Mouse (Mus musculus): ENCODE results near the gene Aldh1a3. TPM values are rescaled to one million over a fixed set of nuclear protein-coding genes. Genes with fewer than 3 reads are reported as not detected.

The Aldh1a3 gene
- polyA plus RNA-seq, 1 experiment from 2014 or later = 1.3 TPM

DNA sequence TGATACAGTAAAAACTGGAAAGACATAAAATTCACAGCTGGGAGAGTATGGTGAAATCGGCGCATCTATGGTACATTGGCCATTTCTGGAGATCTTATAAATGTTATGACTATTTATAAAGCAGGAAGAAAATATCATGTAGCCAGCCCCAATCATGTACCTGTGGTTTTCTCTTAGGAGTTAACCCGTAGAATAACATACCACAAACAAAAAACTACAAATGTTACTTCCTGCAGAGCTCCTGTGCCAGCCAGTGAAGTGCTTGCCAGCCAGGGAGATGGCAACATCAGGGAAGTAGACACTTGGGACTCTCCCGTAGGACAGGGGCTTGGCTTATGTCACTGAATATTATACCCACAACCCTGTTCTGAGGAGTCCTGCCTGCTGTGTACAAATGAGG, 76.2 kb downstream of the Aldh1a3 start:
- no peaks in the 10 kb centered on the region for H3K36me3 ChIP-seq (ENCODE audit: control insufficient read depth, insufficient read depth, low read length)
- H3K27me3 ChIP-seq (ENCODE audit: control insufficient read depth, insufficient read depth, low read length) = no peaks in the 10 kb centered on the region
- no peak overlapping the region for H3K9ac ChIP-seq (ENCODE audit: low read depth, low read length)
- no peak for ATAC-seq (ENCODE audit: low FRiP score)
- H3K4me2 ChIP-seq (replicated peaks; ENCODE audit: low read depth, low read length) = no peak overlapping the region
- DNase-seq (ENCODE audit: low spot score) = no peak
- no peak overlapping the region for H3K27ac ChIP-seq (ENCODE audit: low read depth, low read length)
- 91% methylated on average over 4 of the region's 4 CpGs for WGBS
- peaks cover 4% of the 10 kb centered on the region for H3K4me1 ChIP-seq (replicated peaks; ENCODE audit: control insufficient read depth, insufficient read depth, low read length)
- no peaks in the 10 kb centered on the region for H3K9me3 ChIP-seq (ENCODE audit: control insufficient read depth, low read length)
- no peak overlapping the region for H3K4me3 ChIP-seq (ENCODE audit: low read depth, low read length)

GRCm38 (mm10) chr7:66349670-66350069, 77.6 kb downstream of the Aldh1a3 start:
- Histone ChIP-seq H3K4me2 (replicated peaks; ENCODE audit: low read depth, low read length) (no peak overlapping the region), H3K4me1 (replicated peaks; ENCODE audit: control insufficient read depth, insufficient read depth, low read length) (peaks cover 4% of the 10 kb centered on the region), H3K9ac (ENCODE audit: low read depth, low read length) (no peak overlapping the region), H3K9me3 (ENCODE audit: control insufficient read depth, low read length) (no peaks in the 10 kb centered on the region), H3K4me3 (ENCODE audit: low read depth, low read length) (no peak overlapping the region), H3K27ac (ENCODE audit: low read depth, low read length) (no peak overlapping the region), H3K36me3 (ENCODE audit: control insufficient read depth, insufficient read depth, low read length) (no peaks in the 10 kb centered on the region), H3K27me3 (ENCODE audit: control insufficient read depth, insufficient read depth, low read length) (no peaks in the 10 kb centered on the region)
- DNase-seq (ENCODE audit: low spot score) (no peak), ATAC-seq (ENCODE audit: low FRiP score) (no peak)
- 59% methylated on average over 11 of the region's 11 CpGs for WGBS

- Histone ChIP-seq H3K36me3 (ENCODE audit: control insufficient read depth, insufficient read depth, low read length) (no peaks in the 10 kb centered on the region), H3K27ac (ENCODE audit: low read depth, low read length) (no peak overlapping the region), H3K9ac (ENCODE audit: low read depth, low read length) (no peak overlapping the region), H3K9me3 (ENCODE audit: control insufficient read depth, low read length) (no peaks in the 10 kb centered on the region), H3K4me3 (ENCODE audit: low read depth, low read length) (no peak overlapping the region), H3K4me1 (replicated peaks; ENCODE audit: control insufficient read depth, insufficient read depth, low read length) (peaks cover 4% of the 10 kb centered on the region), H3K27me3 (ENCODE audit: control insufficient read depth, insufficient read depth, low read length) (no peaks in the 10 kb centered on the region), H3K4me2 (replicated peaks; ENCODE audit: low read depth, low read length) (no peak overlapping the region)
- 90% methylated on average over 10 of the region's 10 CpGs for WGBS
- DNase-seq (ENCODE audit: low spot score) (no peak), ATAC-seq (ENCODE audit: low FRiP score) (no peak)
Measured at GRCm38 (mm10) chr7:66348588-66348987, 78.7 kb downstream of the Aldh1a3 start.

GRCm38 (mm10) chr7:66346959-66347663, 80.2 kb downstream of the Aldh1a3 start:
- Histone ChIP-seq H3K4me2 (replicated peaks; ENCODE audit: low read depth, low read length) (no peak overlapping the region), H3K4me3 (ENCODE audit: low read depth, low read length) (no peak overlapping the region), H3K27me3 (ENCODE audit: control insufficient read depth, insufficient read depth, low read length) (no peaks in the 10 kb centered on the region), H3K27ac (ENCODE audit: low read depth, low read length) (peak overlapping the region; percentile 40; the same call in 1 of the 2 replicates), H3K36me3 (ENCODE audit: control insufficient read depth, insufficient read depth, low read length) (no peaks in the 10 kb centered on the region), H3K4me1 (replicated peaks; ENCODE audit: control insufficient read depth, insufficient read depth, low read length) (peaks cover 4% of the 10 kb centered on the region), H3K9ac (ENCODE audit: low read depth, low read length) (no peak overlapping the region), H3K9me3 (ENCODE audit: control insufficient read depth, low read length) (no peaks in the 10 kb centered on the region)
- 53% methylated on average over 9 of the region's 9 CpGs for WGBS
- DNase-seq (ENCODE audit: low spot score) (peak; percentile 36), ATAC-seq (ENCODE audit: low FRiP score) (peak; percentile 80)

- H3K27ac ChIP-seq (ENCODE audit: low read depth, low read length) = no peak overlapping the region
- H3K27me3 ChIP-seq (ENCODE audit: control insufficient read depth, insufficient read depth, low read length) = no peaks in the 10 kb centered on the region
- 88% methylated on average over 5 of the region's 5 CpGs for WGBS
- H3K4me1 ChIP-seq (replicated peaks; ENCODE audit: control insufficient read depth, insufficient read depth, low read length) = peaks cover 4% of the 10 kb centered on the region
- H3K9me3 ChIP-seq (ENCODE audit: control insufficient read depth, low read length) = no peaks in the 10 kb centered on the region
- H3K36me3 ChIP-seq (ENCODE audit: control insufficient read depth, insufficient read depth, low read length) = no peaks in the 10 kb centered on the region
- H3K9ac ChIP-seq (ENCODE audit: low read depth, low read length) = no peak overlapping the region
- H3K4me2 ChIP-seq (replicated peaks; ENCODE audit: low read depth, low read length) = no peak overlapping the region
- no peak for ATAC-seq (ENCODE audit: low FRiP score)
- no peak for DNase-seq (ENCODE audit: low spot score)
- H3K4me3 ChIP-seq (ENCODE audit: low read depth, low read length) = no peak overlapping the region
Measured at GRCm38 (mm10) chr7:66343307-66343706, 84.0 kb downstream of the Aldh1a3 start.

GRCm38 (mm10) chr7:66342831-66343230, 84.5 kb downstream of the Aldh1a3 start:
- 70% methylated on average over 6 of the region's 6 CpGs for WGBS
- H3K9me3 ChIP-seq (ENCODE audit: control insufficient read depth, low read length) = no peaks in the 10 kb centered on the region
- peaks cover 4% of the 10 kb centered on the region for H3K4me1 ChIP-seq (replicated peaks; ENCODE audit: control insufficient read depth, insufficient read depth, low read length)
- H3K9ac ChIP-seq (ENCODE audit: low read depth, low read length) = no peak overlapping the region
- H3K36me3 ChIP-seq (ENCODE audit: control insufficient read depth, insufficient read depth, low read length) = no peaks in the 10 kb centered on the region
- H3K27me3 ChIP-seq (ENCODE audit: control insufficient read depth, insufficient read depth, low read length) = no peaks in the 10 kb centered on the region
- H3K27ac ChIP-seq (ENCODE audit: low read depth, low read length) = no peak overlapping the region
- ATAC-seq (ENCODE audit: low FRiP score) (no peak), DNase-seq (ENCODE audit: low spot score) (no peak)
- H3K4me2 ChIP-seq (replicated peaks; ENCODE audit: low read depth, low read length) = no peak overlapping the region
- no peak overlapping the region for H3K4me3 ChIP-seq (ENCODE audit: low read depth, low read length)

DNA sequence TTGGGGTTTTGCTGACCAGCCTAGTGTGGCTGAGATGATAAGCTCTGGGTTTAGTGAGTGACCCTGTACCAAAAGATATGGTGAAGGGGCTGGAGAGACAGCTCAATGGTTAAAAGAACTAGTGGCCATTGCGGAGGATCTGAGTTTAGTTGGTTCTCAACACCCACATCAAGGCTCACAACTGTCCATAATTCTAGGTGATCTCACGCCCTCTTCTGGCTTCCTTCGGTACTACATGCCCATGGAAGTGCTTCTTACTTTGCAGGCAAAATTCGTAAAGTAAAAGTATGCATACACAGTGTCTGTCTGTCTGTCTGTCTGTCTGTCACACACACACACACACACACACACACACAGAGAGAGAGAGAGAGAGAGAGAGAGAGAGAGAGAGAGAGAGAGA, 85.0 kb downstream of the Aldh1a3 start:
- no peak overlapping the region for H3K4me2 ChIP-seq (replicated peaks; ENCODE audit: low read depth, low read length)
- no peak overlapping the region for H3K9ac ChIP-seq (ENCODE audit: low read depth, low read length)
- WGBS = 35% methylated on average over 4 of the region's 4 CpGs
- no peaks in the 10 kb centered on the region for H3K27me3 ChIP-seq (ENCODE audit: control insufficient read depth, insufficient read depth, low read length)
- H3K4me1 ChIP-seq (replicated peaks; ENCODE audit: control insufficient read depth, insufficient read depth, low read length) = peaks cover 2% of the 10 kb centered on the region
- DNase-seq (ENCODE audit: low spot score) (peak; percentile 62), ATAC-seq (ENCODE audit: low FRiP score) (no peak)
- no peaks in the 10 kb centered on the region for H3K36me3 ChIP-seq (ENCODE audit: control insufficient read depth, insufficient read depth, low read length)
- no peaks in the 10 kb centered on the region for H3K9me3 ChIP-seq (ENCODE audit: control insufficient read depth, low read length)
- no peak overlapping the region for H3K27ac ChIP-seq (ENCODE audit: low read depth, low read length)
- no peak overlapping the region for H3K4me3 ChIP-seq (ENCODE audit: low read depth, low read length)

Other genes starting within 250 kb of the Aldh1a3 start
- gene Gm10974, start 61.6 kb downstream of the Aldh1a3 start, polyA plus RNA-seq (2014; fragmentation: Nextera tagmentation; extraction: Ambion mirVana) = not detected in 2 replicates
- gene Lrrk1, start 39.2 kb downstream of the Aldh1a3 start, polyA plus RNA-seq (2014; fragmentation: Nextera tagmentation; extraction: Ambion mirVana) = 2.9 and 3.2 TPM in 2 replicates